Mouse (Mus musculus) testis, adult 2 months (tissue): ENCODE measurements at regions not wholly inside any gene's neighbourhood (a gene's known extent, or its start where the extent isn't known, plus 50 kb on each side); places are given as distances from the start of the nearest gene placed in this dataset.

ENCODE experiments used
- H3K27ac ChIP-seq: fragments of 200-500 bp; 2 replicates; pipeline ENCODE4 v1.5.1; 2012; ENCODE audit warnings: low read depth, low read length; ENCODE audit not compliant: control insufficient read depth, insufficient read depth
- H3K27me3 ChIP-seq: fragments of 200-500 bp; 2 replicates; pipeline ENCODE4 v1.6.1; 2012; ENCODE audit warnings: mild to moderate bottlenecking, low read length, moderate library complexity; ENCODE audit not compliant: control insufficient read depth, insufficient read depth
- H3K36me3 ChIP-seq: fragments of 200-500 bp; 2 replicates; pipeline ENCODE4 v1.6.1; 2012; ENCODE audit warnings: mild to moderate bottlenecking, low read length; ENCODE audit not compliant: control insufficient read depth, insufficient read depth
- H3K4me1 ChIP-seq: fragments of 200-500 bp; 2 replicates; pipeline ENCODE4 v1.6.1; 2012; ENCODE audit warnings: low read length; ENCODE audit not compliant: control insufficient read depth, insufficient read depth
- H3K4me3 ChIP-seq: fragments of 200-500 bp; 2 replicates; pipeline ENCODE4 v1.5.1; 2012; ENCODE audit warnings: low read depth, mild to moderate bottlenecking, low read length, moderate library complexity, mixed read lengths; ENCODE audit not compliant: control insufficient read depth
- CTCF ChIP-seq: fragments of 200-500 bp; IDR thresholded peaks from 2 replicates; pipeline ENCODE4 v1.5.1; 2012; ENCODE audit warnings: low read depth, mild to moderate bottlenecking, inconsistent platforms, low read length, moderate library complexity; ENCODE audit not compliant: control insufficient read depth, insufficient read depth, insufficient replicate concordance
- POLR2A ChIP-seq: fragments of 200-500 bp; IDR thresholded peaks from 2 replicates; pipeline ENCODE4 v1.6.1; 2012; ENCODE audit warnings: low read depth, mild to moderate bottlenecking, inconsistent platforms, low read length, moderate library complexity; ENCODE audit not compliant: control insufficient read depth

DNA sequence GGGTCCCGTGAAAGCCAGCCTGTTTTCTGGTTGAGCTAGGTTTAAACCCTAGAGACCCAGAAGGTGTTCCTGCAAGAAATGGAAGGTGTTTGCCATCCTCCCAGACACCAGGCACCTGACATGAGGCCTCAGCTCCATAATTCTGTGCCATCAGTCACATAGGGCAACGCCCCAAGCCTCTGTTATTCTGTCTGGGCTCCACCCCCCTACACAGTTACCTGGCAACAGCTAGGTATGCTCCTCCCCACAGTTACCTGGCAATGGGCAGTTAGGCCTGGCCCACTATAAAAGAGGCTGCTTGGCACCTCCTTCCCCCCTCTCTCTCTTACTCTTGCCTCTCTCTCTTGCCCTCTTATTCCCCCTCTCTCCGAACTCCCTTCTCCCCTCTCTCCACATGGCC lies 75.5 kb upstream of the Lclat1 start:
- peak; percentile 81; the same call in 1 of the 2 replicates for TF ChIP-seq POLR2A
- TF ChIP-seq CTCF = no peak

DNA sequence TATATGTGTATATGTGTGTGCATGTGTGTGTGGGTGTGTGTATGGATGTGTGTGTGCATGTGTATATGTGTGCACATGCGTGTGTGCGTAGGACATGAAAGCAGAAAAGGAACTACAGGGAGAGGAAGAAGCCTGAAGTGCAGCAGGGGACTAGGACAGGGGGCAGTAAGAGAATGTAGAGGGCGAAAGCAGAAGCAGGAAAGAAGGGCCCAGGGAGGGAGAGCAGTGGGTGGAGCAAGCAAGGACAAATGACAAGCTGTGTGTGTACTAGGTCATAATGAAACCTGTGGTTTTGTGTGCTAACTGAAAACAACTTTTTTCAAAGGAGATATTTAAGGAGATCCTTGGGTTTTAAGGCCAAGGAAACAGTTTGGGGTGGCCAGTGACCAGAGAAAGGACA lies 73.4 kb upstream of the Lclat1 start:
- no peaks in the 10 kb centered on the region for H3K36me3 ChIP-seq
- H3K4me1 ChIP-seq = peaks cover 3% of the 10 kb centered on the region
- peak overlapping the region; percentile 46; the same call in 1 of the 2 replicates for H3K27ac ChIP-seq
- H3K27me3 ChIP-seq = no peaks in the 10 kb centered on the region
- H3K4me3 ChIP-seq = no peak overlapping the region
- TF ChIP-seq POLR2A (no peak), CTCF (no peak)

More for the DNA sequence above, 75.5 kb upstream of the Lclat1 start:
- Histone ChIP-seq H3K4me1 (peaks cover 3% of the 10 kb centered on the region), H3K4me3 (peak overlapping the region; percentile 77), H3K27ac (peak overlapping the region; percentile 58), H3K27me3 (no peaks in the 10 kb centered on the region), H3K36me3 (no peaks in the 10 kb centered on the region)

DNA sequence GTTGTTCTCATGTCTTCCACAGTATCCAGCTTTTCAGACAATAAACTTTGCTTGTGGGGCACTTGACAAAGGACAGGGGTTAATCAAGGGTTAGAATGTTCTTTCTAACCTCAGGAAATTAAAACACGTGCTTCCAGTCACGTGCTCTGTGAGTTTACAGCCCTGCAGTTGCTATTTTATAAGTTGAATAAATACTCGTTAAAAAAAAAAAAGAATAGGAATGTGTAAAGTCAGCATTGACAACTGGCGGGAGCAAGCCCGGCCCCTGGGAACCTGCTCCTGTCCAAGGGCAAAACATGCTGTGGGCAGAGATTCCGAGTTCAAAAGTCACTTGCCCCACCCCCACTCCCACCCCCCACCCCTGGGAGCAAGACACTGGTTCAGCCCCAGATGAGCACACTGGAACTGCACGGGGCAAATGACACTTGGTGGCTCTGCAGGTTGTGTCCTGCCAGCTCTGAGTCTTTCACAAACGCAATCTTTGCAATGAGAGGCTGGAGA lies 72.8 kb upstream of the Lclat1 start:
- H3K4me3 ChIP-seq = no peak overlapping the region
- no peaks in the 10 kb centered on the region for H3K27me3 ChIP-seq
- no peak overlapping the region; the same call in 1 of the 2 replicates for H3K27ac ChIP-seq

DNA sequence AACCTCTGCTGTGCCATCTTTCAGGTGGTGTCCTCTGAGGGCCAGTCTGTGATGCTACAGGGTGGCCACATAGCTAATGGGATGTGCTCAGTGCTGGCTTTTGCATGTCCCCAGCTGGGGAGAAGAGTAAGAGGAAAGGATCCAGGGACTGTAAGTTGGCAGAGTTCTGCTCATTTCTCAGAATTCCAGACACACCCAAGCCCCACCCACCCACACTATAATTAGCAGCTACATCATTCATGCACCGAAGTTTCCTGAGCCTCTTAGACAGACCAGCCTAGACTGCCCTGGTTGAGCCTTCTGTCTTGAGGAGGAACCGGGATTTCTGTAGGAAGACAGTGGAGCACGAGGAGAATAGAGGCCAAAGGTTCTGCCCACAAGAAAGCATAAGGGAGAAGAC lies 70.9 kb upstream of the Lclat1 start:
- Histone ChIP-seq H3K4me1 (peaks cover 3% of the 10 kb centered on the region), H3K27ac (no peak overlapping the region), H3K27me3 (no peaks in the 10 kb centered on the region), H3K4me3 (no peak overlapping the region), H3K36me3 (no peaks in the 10 kb centered on the region)
- TF ChIP-seq POLR2A = no peak
- TF ChIP-seq CTCF = no peak

More for the DNA sequence above, 72.8 kb upstream of the Lclat1 start:
- H3K4me1 ChIP-seq = peaks cover 3% of the 10 kb centered on the region
- TF ChIP-seq CTCF = no peak
- TF ChIP-seq POLR2A = no peak
- H3K36me3 ChIP-seq = no peaks in the 10 kb centered on the region

DNA sequence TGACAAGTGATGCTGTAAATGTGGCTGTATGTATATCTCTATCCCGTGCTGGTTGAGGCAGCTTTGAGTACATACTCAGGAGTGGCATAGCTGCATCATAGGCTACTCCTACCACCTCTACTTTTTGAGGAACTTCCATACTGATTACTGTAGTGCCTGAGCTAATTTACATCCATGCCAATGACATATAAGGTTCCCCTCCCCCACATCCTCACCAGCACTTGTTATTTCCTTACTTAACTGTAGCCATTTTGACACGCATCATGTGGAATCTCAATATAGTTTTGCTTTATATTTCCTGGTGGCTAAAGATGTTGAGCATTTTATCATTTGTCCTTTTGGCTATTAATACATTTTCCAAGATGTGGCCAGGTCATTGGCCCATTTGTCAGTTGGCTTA lies 69.2 kb upstream of the Lclat1 start:
- no peak for TF ChIP-seq POLR2A
- TF ChIP-seq CTCF = no peak
- Histone ChIP-seq H3K4me1 (peaks cover 3% of the 10 kb centered on the region), H3K27ac (no peak overlapping the region), H3K4me3 (no peak overlapping the region), H3K36me3 (no peaks in the 10 kb centered on the region), H3K27me3 (no peaks in the 10 kb centered on the region)

DNA sequence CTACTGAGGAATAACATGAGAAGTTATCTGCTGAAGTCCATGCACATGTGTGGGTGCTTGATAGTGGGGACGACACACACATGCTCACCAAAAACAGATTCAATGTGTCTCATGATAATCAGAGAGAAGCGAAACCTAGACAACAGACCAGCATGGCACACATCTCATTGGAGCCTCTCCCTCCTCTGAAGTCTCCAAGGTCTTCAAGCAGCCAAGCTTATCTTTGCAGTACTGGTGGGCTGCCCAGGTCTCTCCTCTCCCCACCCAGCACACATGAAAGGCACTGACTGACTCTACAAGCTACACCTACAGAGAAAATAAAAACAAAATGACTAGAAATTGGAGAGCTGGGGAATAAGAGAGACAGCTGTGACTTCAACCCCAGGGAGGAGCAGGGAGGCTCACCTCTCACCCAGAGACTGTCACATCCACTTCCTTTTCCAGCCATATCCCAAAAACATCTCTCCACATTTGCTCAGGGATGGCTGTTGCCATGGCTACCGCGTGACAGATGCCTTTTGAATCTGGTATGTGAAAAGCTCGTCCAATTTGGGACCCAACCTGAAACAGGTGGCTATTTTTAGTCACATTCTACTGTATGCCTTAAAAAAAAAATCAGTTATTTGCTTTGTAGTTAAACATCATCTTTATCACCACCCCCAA lies 62.7 kb upstream of the Lclat1 start:
- Histone ChIP-seq H3K4me3 (no peak overlapping the region), H3K27me3 (no peaks in the 10 kb centered on the region), H3K36me3 (no peaks in the 10 kb centered on the region), H3K4me1 (no peaks in the 10 kb centered on the region), H3K27ac (no peak overlapping the region)
- no peak for TF ChIP-seq CTCF
- no peak for TF ChIP-seq POLR2A

DNA sequence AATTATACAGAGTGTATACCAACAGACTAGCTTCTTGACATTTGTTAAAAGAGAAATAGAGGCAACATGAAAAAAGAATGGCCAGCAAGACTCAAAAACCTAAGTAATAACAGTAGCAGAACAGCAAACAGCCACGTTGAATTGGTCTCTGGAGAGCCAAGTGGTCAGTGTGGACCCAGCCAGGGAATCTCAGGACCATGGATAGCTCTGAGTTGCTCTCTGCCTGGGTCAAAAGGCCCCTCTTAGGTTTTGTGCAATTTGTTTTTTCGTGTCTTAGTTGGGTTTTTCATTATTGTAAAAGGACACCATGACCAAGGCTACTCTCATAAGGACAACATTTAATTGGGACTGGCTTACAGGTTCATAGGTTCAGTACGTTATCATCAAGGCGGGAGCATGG lies 60.8 kb upstream of the Lclat1 start:
- TF ChIP-seq POLR2A (no peak), CTCF (no peak)
- H3K4me3 ChIP-seq = no peak overlapping the region
- H3K4me1 ChIP-seq = no peaks in the 10 kb centered on the region
- no peak overlapping the region for H3K27ac ChIP-seq
- no peaks in the 10 kb centered on the region for H3K27me3 ChIP-seq
- no peaks in the 10 kb centered on the region for H3K36me3 ChIP-seq
